Mouse (Mus musculus) lung, postnatal 0 days (tissue): Measurements from ENCODE around the gene Serpinb13.

ENCODE experiments used
- CTCF ChIP-seq: IDR thresholded peaks from 2 replicates; pipeline ENCODE4 v1.5.1; 2016; ENCODE audit warnings: antibody characterized with exemption, mild to moderate bottlenecking
- EP300 ChIP-seq: IDR thresholded peaks from 2 replicates; pipeline ENCODE4 v1.6.1; 2016; ENCODE audit warnings: antibody characterized with exemption, mild to moderate bottlenecking, control low read depth

GRCm38 (mm10) chr1:106947217-106947616 is 33.6 kb upstream of the Serpinb13 start:
- TF ChIP-seq EP300, result no peak
- TF ChIP-seq CTCF, result no peak
